Mouse (Mus musculus): ENCODE data around the gene Olfr656.

Gene Olfr656

DNA sequence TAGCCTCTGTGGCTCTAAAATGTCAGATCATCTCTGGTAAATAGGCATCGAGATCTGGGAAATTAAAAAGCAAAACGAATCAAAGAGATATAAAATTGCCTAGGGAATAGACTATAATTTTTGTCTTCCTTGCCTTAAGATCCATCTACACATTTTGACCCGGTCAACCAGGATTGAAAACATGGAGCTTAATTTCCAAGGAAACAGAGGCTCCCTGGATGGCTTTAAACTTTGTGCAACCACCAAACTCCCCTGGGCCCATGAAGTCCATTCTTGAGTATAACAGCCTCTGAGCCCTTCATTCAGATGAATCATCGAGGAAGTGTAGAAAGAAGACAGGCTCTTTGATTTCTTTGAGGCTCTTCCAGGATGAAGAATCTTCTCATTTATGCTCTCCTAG, at the start of gene Olfr656:
Olfr656 (plus strand) TSS at position 301 of the 400 bp plus-strand sequence.
- CTCF ChIA-PET: no interaction called here

GRCm38 (mm10) chr7:104577014-104577413, 36.7 kb upstream of the Olfr656 start, which contains the start of gene Olfr653:
Gene Olfr653, plus strand, starts transcription at chr7:104577314.
- CTCF ChIA-PET: no interaction called here

GRCm38 (mm10) chr7:104580846-104581245, 32.9 kb upstream of the Olfr656 start:
- CTCF ChIA-PET: no interaction called here

DNA sequence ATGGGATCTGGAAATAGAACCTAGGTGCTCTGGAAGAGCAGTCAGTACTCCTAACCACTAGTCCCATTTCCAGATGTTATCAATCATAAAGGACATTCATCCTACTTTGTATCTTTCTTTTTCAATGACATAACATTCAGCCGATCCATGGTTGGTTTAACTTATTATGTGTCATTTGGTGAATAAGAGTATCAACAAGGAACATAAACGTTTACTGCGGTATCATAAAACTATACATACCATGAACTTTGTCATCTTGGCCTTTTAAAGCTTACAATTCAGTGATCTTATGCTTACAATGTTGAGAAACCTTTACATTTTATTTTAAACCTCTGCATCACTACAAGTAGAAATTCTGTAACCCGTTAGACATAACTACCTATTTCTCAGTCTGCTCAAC, 32.3 kb upstream of the Olfr656 start:
- CTCF ChIA-PET: no interaction called here

GRCm38 (mm10) chr7:104586725-104587124, 27.0 kb upstream of the Olfr656 start, which contains the start of gene Olfr654:
Gene Olfr654, plus strand, starts transcription at chr7:104587025.
- CTCF ChIA-PET: no interaction called here

GRCm38 (mm10) chr7:104588274-104588673, 25.5 kb upstream of the Olfr656 start:
- CTCF ChIA-PET: no interaction called here

DNA sequence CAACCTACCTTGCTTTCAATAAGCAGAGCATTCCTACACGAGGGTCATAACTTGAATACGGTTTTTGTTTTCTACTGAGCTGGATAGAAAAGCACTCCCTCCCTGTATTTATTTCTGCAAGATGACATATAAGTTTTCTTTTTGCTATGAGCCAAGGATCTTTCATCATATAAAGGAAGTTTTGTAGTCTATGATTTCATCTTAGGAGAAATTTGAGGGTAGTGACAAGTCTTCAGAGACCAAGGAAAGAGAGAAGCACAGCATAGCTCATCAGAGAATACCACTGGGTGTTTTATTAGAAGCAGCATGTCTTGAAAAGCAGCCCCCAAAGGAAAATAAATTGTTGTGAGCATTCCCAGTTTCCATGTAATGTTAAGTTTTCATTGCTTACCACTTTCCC, 12.1 kb upstream of the Olfr656 start, which contains the start of gene Olfr655:
Olfr655 (minus strand) TSS at position 101 of the 400 bp plus-strand sequence.
- CTCF ChIA-PET: no interaction called here

DNA sequence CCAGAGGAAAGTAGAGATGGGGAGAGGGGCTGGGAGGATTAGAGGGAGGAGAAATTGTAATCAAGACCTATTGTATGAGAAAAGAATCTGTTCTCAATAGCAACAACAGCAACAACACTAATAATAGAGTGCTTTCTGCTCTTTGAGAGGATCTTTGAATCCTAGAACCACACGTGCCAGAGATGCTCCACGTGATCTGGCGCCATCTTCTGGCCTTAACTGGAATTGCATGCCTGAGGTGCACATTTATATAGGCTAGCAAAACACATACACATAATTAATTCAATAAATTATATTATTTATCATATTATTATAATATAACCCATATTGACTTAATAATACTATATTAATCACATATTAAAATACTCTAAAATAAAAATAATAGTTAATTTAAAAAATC, 10.6 kb upstream of the Olfr656 start:
- CTCF ChIA-PET: no interaction called here

DNA sequence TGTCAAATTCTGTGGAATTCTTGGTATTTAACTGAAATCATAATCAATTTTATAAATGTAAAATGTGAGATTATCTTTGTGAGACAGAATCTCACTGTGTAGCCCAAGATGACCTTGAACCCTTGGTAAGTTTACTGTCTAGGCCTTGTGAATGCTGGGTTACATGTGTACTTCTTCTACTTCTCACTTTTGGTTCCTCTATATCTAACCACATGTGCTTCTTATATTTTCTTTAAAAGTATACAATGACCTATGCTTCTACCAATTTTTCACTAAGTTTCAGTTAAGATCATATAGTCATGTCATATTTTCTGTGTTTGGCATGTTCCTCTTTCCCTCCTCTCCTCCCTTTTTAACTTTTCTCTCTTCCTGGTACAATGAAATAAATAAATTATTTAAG, 9.0 kb upstream of the Olfr656 start:
- CTCF ChIA-PET: no interaction called here

- CTCF ChIA-PET: no interaction called here
These were observed 10.7 kb downstream of the Olfr656 start, which contains the start of gene Olfr657 for GRCm38 (mm10) chr7:104624494-104624893. Gene Olfr657, plus strand, starts transcription at chr7:104624794.

GRCm38 (mm10) chr7:104646841-104647482, 33.2 kb downstream of the Olfr656 start, which contains the start of gene Olfr658:
Gene Olfr658, minus strand, starts transcription at chr7:104647305.
- CTCF ChIA-PET: interaction anchor here (0.7 kb wide), 1 partner anchor 35 kb away, joined by 3 read pairs; no protein-coding TSS in a partner anchor

GRCm38 (mm10) chr7:104666453-104666852, 52.7 kb downstream of the Olfr656 start, which contains the start of gene Olfr659:
Gene Olfr659, plus strand, starts transcription at chr7:104666753.
- CTCF ChIA-PET: no interaction called here
